Mouse (Mus musculus): Measurements from ENCODE around the gene Wdr95. TPM values are rescaled to one million over a fixed set of nuclear protein-coding genes. Genes with fewer than 3 reads are reported as not detected.

The Wdr95 gene
- total RNA-seq, 2 experiments from 2014 or later, result 0.30 TPM; not detected in 1

DNA sequence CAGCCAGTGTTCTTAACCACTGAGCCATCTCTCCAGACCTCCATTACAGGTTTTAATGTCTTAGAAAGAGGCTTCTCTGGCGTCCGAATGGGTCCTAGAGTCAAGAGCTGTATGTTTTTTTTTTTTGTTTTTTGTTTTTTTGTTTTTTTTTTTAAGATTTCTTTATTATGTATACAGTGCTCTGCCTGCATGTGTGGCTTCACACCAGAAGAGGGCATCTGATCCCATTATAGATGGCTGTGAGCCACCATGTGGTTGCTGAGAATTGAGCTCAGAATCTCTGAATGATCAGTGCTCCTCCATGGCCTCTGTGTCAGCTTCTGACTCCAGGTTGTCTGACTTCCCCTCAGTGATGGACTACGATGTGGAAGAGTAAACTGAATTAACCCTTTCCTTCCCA lies 129.5 kb downstream of the Wdr95 start:
- intact Hi-C loops (cut with DNase I), result no loop called here
- DNase-seq, result no peak

DNA sequence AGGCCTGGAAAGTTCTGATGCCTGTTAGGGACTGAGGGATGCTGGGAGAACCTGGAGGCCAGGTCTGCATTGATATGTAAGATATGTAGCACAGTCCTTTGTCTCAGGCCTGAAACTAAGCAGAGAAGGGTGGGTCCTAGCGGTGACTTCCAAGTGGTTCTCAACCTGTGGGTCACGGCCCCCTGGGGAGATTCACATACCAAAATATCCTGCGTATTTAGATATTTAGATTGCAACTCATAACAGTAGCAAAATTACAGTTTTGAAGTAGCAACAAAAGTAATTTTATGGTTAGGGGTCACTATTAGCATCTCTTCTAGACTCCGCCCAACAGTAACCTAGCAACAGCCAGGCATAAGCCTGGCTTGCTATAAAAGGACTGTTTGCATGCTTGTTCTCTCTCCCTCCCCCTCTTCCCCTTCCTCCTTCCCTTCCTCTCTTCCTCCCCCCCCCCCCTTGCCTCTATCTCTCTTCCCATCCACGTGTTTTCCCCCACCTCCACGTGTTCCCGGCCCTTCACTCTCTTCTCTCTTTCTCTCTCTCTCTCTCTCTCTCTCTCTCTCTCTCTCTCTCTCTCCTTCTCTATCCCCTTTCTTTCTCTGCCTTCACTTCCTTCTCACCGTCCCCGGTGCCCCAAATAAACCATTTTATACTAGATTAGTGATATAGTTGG lies 130.4 kb downstream of the Wdr95 start:
- DNase-seq, result no peak
- intact Hi-C loops (cut with DNase I), result no loop called here

- DNase-seq, result no peak
These were observed 130.9 kb downstream of the Wdr95 start for GRCm38 (mm10) chr5:149659414-149659780.

DNA sequence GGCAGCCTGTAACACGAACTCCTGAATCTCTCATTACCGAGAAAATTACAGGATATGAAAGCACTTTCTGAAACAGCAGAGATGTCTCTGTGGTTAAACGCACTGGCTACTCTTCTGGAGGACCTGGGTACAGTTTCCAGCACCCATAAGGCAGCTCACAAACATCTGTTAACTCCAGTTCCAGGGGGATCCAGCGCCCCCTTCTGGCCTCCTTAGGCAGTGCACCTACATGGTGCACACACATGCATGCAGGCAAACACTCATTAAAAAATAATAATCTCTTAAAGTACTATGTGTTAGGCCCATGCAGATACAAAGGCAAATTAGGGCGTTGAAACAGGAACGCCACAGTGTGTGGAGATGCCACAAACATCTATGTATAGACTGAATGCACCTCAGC lies 132.9 kb downstream of the Wdr95 start:
- DNase-seq, result no peak
- intact Hi-C loops (cut with DNase I), result no loop called here

More at GRCm38 (mm10) chr5:149659414-149659780, 130.9 kb downstream of the Wdr95 start:
- intact Hi-C loops (cut with DNase I), result no loop called here

Other genes starting within 250 kb of the Wdr95 start
- 10 to 100 TPM; 14.9 to 15.1 TPM for gene Medag, start 116.9 kb upstream of the Wdr95 start, total RNA-seq (2021)
- not detected for gene Tex26, start 89.0 kb upstream of the Wdr95 start, total RNA-seq (2021)
- gene Hsph1, start 107.7 kb downstream of the Wdr95 start, total RNA-seq (2021), result 10 to 100 TPM; 47.0 to 70.4 TPM
- gene B3glct, start 149.6 kb downstream of the Wdr95 start, total RNA-seq (2021), result 1 to 10 TPM; 3.6 to 4.4 TPM